Mouse (Mus musculus): ENCODE data around the gene BC037034.

GRCm38 (mm10) chr5:138225700-138226099, 38.1 kb downstream of the BC037034 start, which contains the start of gene Nxpe5:
- no peak for TF ChIP-seq CTCF (IDR thresholded peaks at IDR 0.05; ENCODE audit: low read depth)
- no peak for TF ChIP-seq EP300 (IDR thresholded peaks at IDR 0.05; ENCODE audit: low read depth)
